Mouse (Mus musculus) midbrain, embryonic 13.5 days (tissue): Measurements from ENCODE around the gene Mgam. TPM values are rescaled to one million over a fixed set of nuclear protein-coding genes. Genes with fewer than 3 reads are reported as not detected.
"Not testable (repeated sequence)": the region's sequence is repeated elsewhere in the genome, so short reads cannot be mapped to it uniquely, and the experiment has no call there.

ENCODE experiments used
- ATAC-seq: fragments of 200-750 bp; cut with Nextera tagmentation; 2 replicates; pipeline ENCODE4 v1.8.0; 2017; ENCODE audit warnings: mild to moderate bottlenecking, moderate TSS enrichment, moderate library complexity
- H3K27ac ChIP-seq: fragments of 300-500 bp; sonication (generic); 2 replicates; pipeline ENCODE4 v1.5.1; 2015; ENCODE audit warnings: inconsistent platforms, mild to moderate bottlenecking, moderate library complexity
- H3K27me3 ChIP-seq: fragments of 300-500 bp; sonication (generic); 2 replicates; pipeline ENCODE4 v1.6.1; 2015; ENCODE audit warnings: mild to moderate bottlenecking, inconsistent platforms
- H3K36me3 ChIP-seq: fragments of 300-500 bp; sonication (generic); 2 replicates; pipeline ENCODE4 v1.6.1; 2015; ENCODE audit warnings: mild to moderate bottlenecking, inconsistent platforms
- H3K4me1 ChIP-seq: fragments of 300-500 bp; sonication (generic); replicated peaks from 2 replicates; pipeline ENCODE4 v1.6.1; 2015; ENCODE audit warnings: inconsistent platforms
- H3K4me2 ChIP-seq: fragments of 300-500 bp; sonication (generic); replicated peaks from 2 replicates; pipeline ENCODE4 v1.6.1; 2015; ENCODE audit warnings: moderate library complexity, mild to moderate bottlenecking, inconsistent platforms
- H3K4me3 ChIP-seq: fragments of 300-500 bp; sonication (generic); replicated peaks from 2 replicates; pipeline ENCODE4 v1.5.1; 2015; ENCODE audit warnings: mild to moderate bottlenecking, inconsistent platforms
- H3K9ac ChIP-seq: fragments of 300-500 bp; sonication (generic); replicated peaks from 2 replicates; pipeline ENCODE4 v1.6.1; 2015; ENCODE audit warnings: mild to moderate bottlenecking, inconsistent platforms
- H3K9me3 ChIP-seq: fragments of 300-500 bp; sonication (generic); 2 replicates; pipeline ENCODE4 v1.6.1; 2016; ENCODE audit warnings: mild to moderate bottlenecking, inconsistent platforms
- WGBS: fragments of 180-500 bp; shearing (Covaris S2); methylation state at CpG from one replicate; pipeline ENCODE4 v1.1.7; 2015; 5-methylcytosine and 5-hydroxymethylcytosine counted together
- polyA plus RNA-seq: library from polyadenylated mRNA; unstranded; fragments of >200 nt; fragmentation: Nextera tagmentation; extraction: Ambion mirVana; gene quantifications from 2 replicates; pipeline ENCODE4 v1.2.1, GENCODE M21; 2015

Mgam gene
- polyA plus RNA-seq, 1 experiment from 2014 or later = not detected

DNA sequence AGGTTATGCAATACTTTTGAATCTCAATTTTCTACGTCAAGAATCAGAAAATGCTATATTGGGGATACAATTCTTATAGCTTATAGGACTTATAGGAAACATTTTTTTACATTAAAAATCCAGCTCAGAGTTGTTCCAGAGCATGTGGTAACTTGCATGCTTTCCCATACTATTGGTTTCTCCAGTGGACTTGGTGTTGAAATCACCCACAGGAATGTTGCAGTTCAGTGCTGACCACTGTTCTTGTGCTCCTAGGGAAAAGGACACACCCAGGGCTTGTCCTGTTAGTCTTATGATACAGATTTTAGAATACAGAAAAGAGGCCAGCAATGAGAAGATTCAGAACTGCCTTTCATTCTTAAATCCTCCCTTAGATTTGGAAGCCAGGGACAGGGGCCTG lies 127.3 kb downstream of the Mgam start:
- no peaks in the 10 kb centered on the region for H3K9me3 ChIP-seq
- no peak for ATAC-seq
- no peaks in the 10 kb centered on the region for H3K4me1 ChIP-seq
- no peaks in the 10 kb centered on the region for H3K27me3 ChIP-seq
- WGBS = 90% methylated on average over 1 of the region's 1 CpGs
- H3K9ac ChIP-seq = no peak overlapping the region
- H3K4me2 ChIP-seq = no peak overlapping the region
- no peak overlapping the region for H3K27ac ChIP-seq
- no peaks in the 10 kb centered on the region for H3K36me3 ChIP-seq
- H3K4me3 ChIP-seq = no peak overlapping the region

DNA sequence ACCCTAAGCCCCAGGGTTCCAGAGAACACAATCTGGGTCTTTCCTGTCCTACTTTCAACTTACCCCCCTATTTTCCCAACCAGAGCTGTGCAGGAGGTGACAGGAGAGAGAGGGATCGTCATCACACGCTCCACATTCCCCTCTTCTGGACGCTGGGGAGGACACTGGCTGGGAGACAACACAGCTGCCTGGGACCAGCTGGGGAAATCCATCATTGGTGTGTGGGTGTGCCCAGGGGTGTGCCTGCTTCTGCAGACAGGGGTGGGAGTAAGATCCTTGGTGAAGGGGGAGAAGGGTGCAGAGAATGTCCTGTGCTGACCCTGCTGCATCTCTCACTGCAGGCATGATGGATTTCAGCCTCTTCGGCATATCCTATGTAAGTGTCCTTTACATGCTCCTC lies 128.7 kb downstream of the Mgam start:
- WGBS = 98% methylated on average over 4 of the region's 4 CpGs
- H3K9ac ChIP-seq, H3K4me2 ChIP-seq, H3K9me3 ChIP-seq, H3K27ac ChIP-seq, H3K4me3 ChIP-seq, H3K27me3 ChIP-seq, H3K36me3 ChIP-seq, H3K4me1 ChIP-seq, ATAC-seq: not testable (repeated sequence)

DNA sequence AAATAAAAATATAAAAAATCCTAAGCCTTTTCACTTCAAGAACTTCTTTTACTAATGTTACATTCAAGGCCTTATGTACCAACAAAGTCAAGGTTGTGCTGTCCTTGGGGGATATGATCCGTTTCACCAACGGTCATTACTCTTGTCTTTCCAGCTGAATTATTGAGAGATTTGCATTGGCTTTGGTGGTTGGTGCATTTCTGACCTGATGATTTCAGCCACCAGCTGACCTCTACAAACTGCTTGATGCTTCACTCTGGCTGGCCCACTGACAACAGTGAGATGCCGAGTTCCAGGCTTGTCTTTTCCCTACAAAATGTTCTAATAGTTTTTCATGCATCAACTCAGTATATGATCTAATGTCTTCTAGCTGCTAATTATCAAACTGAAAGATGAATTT lies 146.0 kb downstream of the Mgam start:
- no peaks in the 10 kb centered on the region for H3K4me1 ChIP-seq
- H3K9me3 ChIP-seq = no peaks in the 10 kb centered on the region
- 92% methylated on average over 3 of the region's 3 CpGs for WGBS
- H3K9ac ChIP-seq = no peak overlapping the region
- H3K4me2 ChIP-seq = no peak overlapping the region
- ATAC-seq = no peak
- H3K4me3 ChIP-seq = no peak overlapping the region
- no peaks in the 10 kb centered on the region for H3K27me3 ChIP-seq
- H3K27ac ChIP-seq = no peak overlapping the region
- H3K36me3 ChIP-seq = no peaks in the 10 kb centered on the region

DNA sequence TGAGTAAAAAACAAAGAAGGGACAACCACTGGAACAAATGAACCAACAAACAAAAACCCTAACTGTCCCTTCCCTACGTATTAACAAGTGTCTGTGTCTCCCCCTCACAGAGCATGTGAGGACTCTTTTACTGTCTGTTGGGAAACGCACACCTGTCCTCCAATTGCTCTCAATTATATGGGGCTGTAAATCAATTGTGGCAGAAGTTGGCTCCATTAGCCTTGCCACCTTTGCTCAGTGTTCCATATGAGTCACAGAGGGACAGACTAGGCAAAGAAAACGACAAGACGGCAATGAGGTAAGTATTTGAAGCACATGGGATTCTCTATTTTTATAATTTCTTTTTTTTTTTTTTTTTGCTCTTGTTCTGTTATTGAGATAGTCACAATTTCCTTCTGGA lies 149.8 kb downstream of the Mgam start:
- no peak overlapping the region for H3K4me2 ChIP-seq
- no peaks in the 10 kb centered on the region for H3K4me1 ChIP-seq
- no peaks in the 10 kb centered on the region for H3K36me3 ChIP-seq
- WGBS = 86% methylated on average over 4 of the region's 4 CpGs
- H3K9me3 ChIP-seq = no peaks in the 10 kb centered on the region
- H3K9ac ChIP-seq = no peak overlapping the region
- H3K27ac ChIP-seq = no peak overlapping the region
- ATAC-seq = no peak
- H3K4me3 ChIP-seq = no peak overlapping the region
- no peaks in the 10 kb centered on the region for H3K27me3 ChIP-seq

DNA sequence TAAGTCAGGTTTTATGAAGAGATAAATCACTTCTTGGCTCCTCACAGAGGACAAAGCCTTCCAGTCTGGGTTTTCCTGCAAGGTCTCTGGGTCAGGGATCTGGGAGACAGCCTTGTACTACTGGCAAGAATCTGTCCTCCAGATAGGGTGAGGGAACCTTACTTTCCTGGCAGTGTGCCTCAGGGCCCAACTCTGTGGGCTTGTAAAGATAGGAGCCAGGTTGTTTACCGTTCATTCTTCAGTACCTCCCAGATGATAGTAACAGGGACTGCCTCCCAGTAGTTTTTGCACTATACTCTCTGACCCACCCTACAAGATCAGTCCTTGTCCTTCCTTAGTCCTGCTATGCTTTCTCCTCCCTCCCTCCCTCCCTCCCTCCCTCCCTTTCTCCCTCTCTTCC lies 155.0 kb downstream of the Mgam start:
- WGBS = 92% methylated on average over 1 of the region's 1 CpGs
- H3K4me2 ChIP-seq = no peak overlapping the region
- H3K4me1 ChIP-seq = no peaks in the 10 kb centered on the region
- no peak overlapping the region for H3K9ac ChIP-seq
- ATAC-seq = no peak
- no peak overlapping the region for H3K27ac ChIP-seq
- no peak overlapping the region for H3K4me3 ChIP-seq
- H3K27me3 ChIP-seq = no peaks in the 10 kb centered on the region
- no peaks in the 10 kb centered on the region for H3K36me3 ChIP-seq
- H3K9me3 ChIP-seq = no peaks in the 10 kb centered on the region

DNA sequence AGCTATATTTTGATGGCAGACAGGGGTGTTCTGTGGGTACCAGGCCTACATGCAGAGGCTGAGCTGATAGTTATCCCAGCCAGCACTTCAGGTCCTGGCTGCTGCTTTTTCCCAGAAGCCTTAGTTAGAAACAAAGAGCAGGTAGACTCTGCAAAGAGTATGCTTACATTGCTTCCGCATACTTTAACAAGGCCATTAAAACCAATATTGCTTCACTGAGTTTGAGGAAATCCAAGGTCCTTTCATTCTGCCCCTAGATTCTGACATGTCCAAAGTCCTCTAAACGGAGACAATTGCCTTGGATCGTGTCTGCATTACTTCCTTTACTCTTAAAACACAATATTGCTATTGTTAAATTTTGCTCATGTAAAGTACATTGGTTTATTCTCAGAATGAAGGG lies 155.7 kb downstream of the Mgam start:
- Histone ChIP-seq H3K4me3 (no peak overlapping the region), H3K4me2 (no peak overlapping the region), H3K27me3 (no peaks in the 10 kb centered on the region), H3K36me3 (no peaks in the 10 kb centered on the region), H3K9ac (no peak overlapping the region), H3K4me1 (no peaks in the 10 kb centered on the region), H3K9me3 (no peaks in the 10 kb centered on the region), H3K27ac (no peak overlapping the region)
- WGBS = 87% methylated on average over 3 of the region's 3 CpGs
- ATAC-seq = no peak

DNA sequence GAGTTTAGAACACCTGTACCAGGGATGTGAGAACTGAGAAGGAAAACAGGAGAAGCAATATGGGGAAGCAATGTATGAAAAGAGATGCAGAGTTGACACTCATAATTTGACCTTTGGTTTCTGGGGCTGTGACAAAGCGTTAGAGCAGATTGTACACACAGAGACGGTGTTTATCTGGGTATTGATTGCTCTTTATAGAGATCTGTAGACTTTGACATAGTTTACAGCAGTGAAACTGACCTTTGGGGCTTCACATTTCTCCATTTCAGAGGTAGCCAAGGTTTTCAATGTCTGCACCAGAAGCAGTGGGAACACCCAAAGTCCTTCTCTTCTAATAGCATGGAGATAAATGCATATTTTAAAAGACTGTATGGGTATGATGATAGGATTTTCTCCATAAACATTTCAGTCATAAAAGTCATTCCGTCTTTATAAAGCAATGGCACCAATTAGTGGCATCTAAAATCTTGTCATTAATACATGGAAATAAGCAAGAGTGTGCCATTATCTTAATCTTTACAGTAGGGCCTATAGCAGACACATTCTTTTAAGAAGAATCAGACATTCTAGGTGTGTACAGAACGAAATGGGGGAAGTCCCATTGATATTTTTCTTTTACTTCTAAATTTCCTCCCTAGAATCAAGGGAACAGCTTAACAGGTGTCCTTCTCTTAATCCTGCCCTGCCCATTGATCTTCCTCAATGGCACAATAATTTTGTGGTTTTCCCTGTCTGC lies 166.6 kb downstream of the Mgam start:
- H3K27ac ChIP-seq = no peak overlapping the region
- no peak overlapping the region for H3K4me3 ChIP-seq
- H3K4me1 ChIP-seq = no peaks in the 10 kb centered on the region
- no peaks in the 10 kb centered on the region for H3K36me3 ChIP-seq
- H3K27me3 ChIP-seq = no peaks in the 10 kb centered on the region
- no peak for ATAC-seq
- H3K9ac ChIP-seq = no peak overlapping the region
- WGBS = 78% methylated on average over 4 of the region's 4 CpGs
- no peaks in the 10 kb centered on the region for H3K9me3 ChIP-seq
- H3K4me2 ChIP-seq = no peak overlapping the region

DNA sequence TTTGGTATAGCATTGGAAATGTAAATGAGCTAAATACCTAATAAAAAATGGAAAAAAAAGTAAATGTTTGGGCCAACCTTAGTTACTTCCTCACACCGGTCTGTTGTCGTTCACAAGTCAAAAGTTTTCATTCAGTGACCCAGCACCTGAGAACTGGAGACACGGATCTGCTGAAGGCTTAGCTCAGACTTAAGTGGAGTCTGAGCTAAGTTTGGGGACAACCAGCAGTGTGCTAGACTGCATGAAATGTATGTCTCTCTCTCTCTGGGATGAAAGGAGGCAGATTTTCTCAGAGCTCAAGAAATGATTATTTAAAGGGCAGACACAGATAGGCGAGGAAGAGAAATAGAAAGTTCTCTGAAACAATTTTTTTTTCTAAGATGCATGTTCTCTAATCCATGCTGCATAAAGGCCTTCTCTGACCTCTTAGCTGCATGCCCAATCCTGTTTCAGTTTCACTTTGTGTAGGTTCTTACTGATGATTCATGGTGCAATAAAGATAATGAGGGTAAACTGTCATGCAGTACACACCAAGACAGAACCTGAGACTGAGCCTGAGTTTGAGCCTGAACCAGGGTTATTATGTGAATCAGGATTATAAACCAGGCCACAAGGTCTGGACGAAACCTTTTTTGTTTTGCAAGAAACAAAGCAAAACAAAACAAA lies 189.7 kb downstream of the Mgam start:
- no peak overlapping the region for H3K4me3 ChIP-seq
- no peak overlapping the region for H3K9ac ChIP-seq
- H3K27ac ChIP-seq = no peak overlapping the region
- no peaks in the 10 kb centered on the region for H3K27me3 ChIP-seq
- WGBS = 81% methylated on average over 5 of the region's 5 CpGs
- H3K9me3 ChIP-seq = no peaks in the 10 kb centered on the region
- H3K36me3 ChIP-seq = no peaks in the 10 kb centered on the region
- ATAC-seq = no peak
- no peaks in the 10 kb centered on the region for H3K4me1 ChIP-seq
- no peak overlapping the region for H3K4me2 ChIP-seq

Other genes with a start within 250 kb of the Mgam start
- gene E330009J07Rik, start 192.7 kb upstream of the Mgam start, polyA plus RNA-seq = 14.2 and 14.3 TPM in 2 replicates
- gene Wee2, start 189.7 kb upstream of the Mgam start, polyA plus RNA-seq = 0.13 and 0.15 TPM in 2 replicates
- 152 and 165 TPM in 2 replicates for gene Ssbp1, start 157.5 kb upstream of the Mgam start, polyA plus RNA-seq
- gene Tas2r137, start 137.6 kb upstream of the Mgam start, polyA plus RNA-seq = 0.15 TPM in 1 of 2 replicates, not detected in the other
- gene Tas2r108, start 135.3 kb upstream of the Mgam start, polyA plus RNA-seq = not detected in 2 replicates
- gene Prss37, start 109.3 kb upstream of the Mgam start, polyA plus RNA-seq = not detected in 2 replicates
- gene Olfr461, start 73.8 kb upstream of the Mgam start, polyA plus RNA-seq = 0.12 and 0.16 TPM in 2 replicates
- gene Olfr460, start 59.3 kb upstream of the Mgam start, polyA plus RNA-seq = not detected in 2 replicates
- gene Clec5a, start 43.0 kb upstream of the Mgam start, polyA plus RNA-seq = 0.26 and 0.62 TPM in 2 replicates
- not detected in 2 replicates for gene Tas2r138, start 15.5 kb upstream of the Mgam start, polyA plus RNA-seq